Mouse (Mus musculus) liver, embryonic 12.5 days (tissue): Measurements from ENCODE around the gene Slc16a5. TPM values are rescaled to one million over a fixed set of nuclear protein-coding genes. Genes with fewer than 3 reads are reported as not detected.
A peak's percentile ranks its signal among the peaks of the same experiment; 100 is the strongest.
"Not testable (repeated sequence)": the region's sequence is repeated elsewhere in the genome, so short reads cannot be mapped to it uniquely, and the experiment has no call there.

Experiments
- ATAC-seq: fragments of 200-750 bp; cut with Nextera tagmentation; 2 replicates; pipeline ENCODE4 v1.8.0; 2017; ENCODE audit warnings: moderate number of reproducible peaks, mild to moderate bottlenecking, moderate library complexity
- H3K27ac ChIP-seq: fragments of 300-500 bp; sonication (generic); 2 replicates; pipeline ENCODE4 v1.5.1; 2016; ENCODE audit warnings: mild to moderate bottlenecking
- H3K27me3 ChIP-seq: fragments of 300-500 bp; sonication (generic); replicated peaks from 2 replicates; pipeline ENCODE4 v1.6.1; 2016; ENCODE audit warnings: mild to moderate bottlenecking, moderate library complexity
- H3K36me3 ChIP-seq: fragments of 300-500 bp; sonication (generic); 2 replicates; pipeline ENCODE4 v1.6.1; 2016; ENCODE audit warnings: mild to moderate bottlenecking, moderate library complexity
- H3K4me1 ChIP-seq: fragments of 300-500 bp; sonication (generic); 2 replicates; pipeline ENCODE4 v1.6.1; 2016
- H3K4me2 ChIP-seq: fragments of 300-500 bp; sonication (generic); 2 replicates; pipeline ENCODE4 v1.6.1; 2016; ENCODE audit warnings: mild to moderate bottlenecking, moderate library complexity
- H3K4me3 ChIP-seq: fragments of 300-500 bp; sonication (generic); 2 replicates; pipeline ENCODE4 v1.5.1; 2016; ENCODE audit warnings: mild to moderate bottlenecking, moderate library complexity
- H3K9ac ChIP-seq: fragments of 300-500 bp; sonication (generic); 2 replicates; pipeline ENCODE4 v1.6.1; 2016; ENCODE audit warnings: mild to moderate bottlenecking, moderate library complexity
- H3K9me3 ChIP-seq: fragments of 300-500 bp; sonication (generic); replicated peaks from 2 replicates; pipeline ENCODE4 v1.6.1; 2016; ENCODE audit warnings: mild to moderate bottlenecking, moderate library complexity
- WGBS: fragments of 180-500 bp; shearing (Covaris S2); methylation state at CpG from one replicate; pipeline ENCODE4 v1.1.7; 2016; ENCODE audit not compliant: insufficient replicate concordance; 5-methylcytosine and 5-hydroxymethylcytosine counted together
- polyA plus RNA-seq: library from polyadenylated mRNA; unstranded; fragments of >200 nt; fragmentation: Nextera tagmentation; extraction: Ambion mirVana; gene quantifications from 2 replicates; pipeline ENCODE4 v1.2.1, GENCODE M21; 2016

Gene Slc16a5
- polyA plus RNA-seq, 1 experiment from 2014 or later = 0.10 TPM

DNA sequence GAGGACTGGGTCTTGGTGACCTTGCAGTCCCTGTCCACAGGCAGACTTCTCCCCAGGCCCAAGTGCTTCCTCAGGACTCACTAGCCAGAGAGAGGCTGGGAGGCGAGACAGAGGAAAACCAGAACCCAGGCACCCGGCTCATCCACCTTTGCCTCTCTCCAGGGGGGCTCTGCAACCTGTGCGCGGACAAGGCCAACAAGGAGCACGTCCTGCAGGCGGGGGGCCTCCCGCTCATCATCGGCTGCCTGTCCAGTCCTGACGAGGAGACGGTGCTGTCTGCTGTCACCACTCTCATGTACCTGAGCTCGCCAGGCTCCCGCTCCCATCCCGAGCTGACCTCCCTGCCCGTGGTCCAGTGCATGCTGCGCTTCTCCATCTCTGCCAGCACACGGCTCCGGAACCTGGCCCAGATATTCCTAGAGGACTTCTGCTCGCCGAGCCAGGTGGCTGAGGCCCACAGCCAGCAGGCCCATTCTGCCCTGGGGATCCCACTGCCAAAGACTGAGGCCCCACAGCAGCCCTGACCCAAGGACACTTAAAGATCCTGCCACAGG lies 26.4 kb downstream of the Slc16a5 start:
- H3K9ac ChIP-seq = no peak overlapping the region
- WGBS = 85% methylated on average over 19 of the region's 19 CpGs
- no peak for ATAC-seq
- H3K4me3 ChIP-seq = no peak overlapping the region
- H3K27me3 ChIP-seq = no peaks in the 10 kb centered on the region
- H3K4me1 ChIP-seq = peaks cover 25% of the 10 kb centered on the region
- H3K36me3 ChIP-seq = peaks cover 14% of the 10 kb centered on the region
- no peak overlapping the region for H3K4me2 ChIP-seq
- H3K9me3 ChIP-seq = no peaks in the 10 kb centered on the region
- no peak overlapping the region for H3K27ac ChIP-seq

- Histone ChIP-seq H3K27ac (peak overlapping the region; percentile 86), H3K9me3 (no peaks in the 10 kb centered on the region), H3K36me3 (peaks cover 14% of the 10 kb centered on the region), H3K9ac (peak overlapping the region; percentile 81), H3K27me3 (no peaks in the 10 kb centered on the region), H3K4me2 (peak overlapping the region; percentile 93), H3K4me1 (peaks cover 25% of the 10 kb centered on the region), H3K4me3 (peak overlapping the region; percentile 76)
- peak; percentile 20 for ATAC-seq
- 24% methylated on average over 25 of the region's 25 CpGs for WGBS
Observed at GRCm38 (mm10) chr11:115490441-115491355, 28.4 kb downstream of the Slc16a5 start.

GRCm38 (mm10) chr11:115491356-115492083 lies 29.2 kb downstream of the Slc16a5 start, which contains the start of gene Nt5c:
Gene Nt5c (minus strand): TSS chr11:115491862.
- peak within 1 kb of the TSS; percentile 81 for H3K9ac ChIP-seq
- peak; percentile 93 for ATAC-seq
- H3K4me1 ChIP-seq = peaks cover 25% of the 10 kb centered on the region
- peak within 1 kb of the TSS; percentile 86 for H3K27ac ChIP-seq
- peak within 1 kb of the TSS; percentile 76 for H3K4me3 ChIP-seq
- no peaks in the 10 kb centered on the region for H3K27me3 ChIP-seq
- H3K9me3 ChIP-seq = no peaks in the 10 kb centered on the region
- WGBS = under 1% methylated on average over 43 of the region's 43 CpGs
- peaks cover 14% of the 10 kb centered on the region for H3K36me3 ChIP-seq
- H3K4me2 ChIP-seq = peak within 1 kb of the TSS; percentile 93

DNA sequence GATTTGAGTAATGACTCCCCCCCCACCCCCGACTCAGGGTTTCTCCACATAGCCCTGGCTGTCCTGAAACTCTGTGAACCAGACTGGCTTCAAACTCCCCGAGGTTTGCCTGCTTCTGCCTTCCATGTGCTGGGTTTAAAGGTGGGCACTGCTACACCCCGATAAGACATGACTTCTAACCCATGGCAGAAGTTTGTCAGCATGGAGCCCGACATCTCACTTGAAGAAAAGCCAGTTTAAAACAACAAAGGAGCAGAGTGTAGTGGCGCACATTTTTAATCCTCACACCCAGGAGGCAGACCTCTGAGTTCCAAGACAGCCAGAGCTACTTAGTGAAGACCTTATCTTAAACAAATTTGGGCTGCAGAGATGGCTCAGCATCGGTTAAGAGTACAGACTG lies 30.1 kb downstream of the Slc16a5 start:
- Histone ChIP-seq H3K9ac (peak overlapping the region; percentile 81), H3K9me3 (no peaks in the 10 kb centered on the region), H3K27ac (peak overlapping the region; percentile 86), H3K27me3 (no peaks in the 10 kb centered on the region), H3K4me2 (peak overlapping the region; percentile 93), H3K4me3 (peak overlapping the region; percentile 76), H3K36me3 (peaks cover 20% of the 10 kb centered on the region), H3K4me1 (peaks cover 25% of the 10 kb centered on the region)
- WGBS = 21% methylated on average over 6 of the region's 6 CpGs
- no peak for ATAC-seq

- 77% methylated on average over 9 of the region's 9 CpGs for WGBS
- not testable (repeated sequence) for ATAC-seq, H3K4me3 ChIP-seq, H3K27me3 ChIP-seq, H3K9me3 ChIP-seq, H3K27ac ChIP-seq, H3K9ac ChIP-seq, H3K4me2 ChIP-seq
- H3K4me1 ChIP-seq = peaks cover 13% of the 10 kb centered on the region
- H3K36me3 ChIP-seq = peaks cover 48% of the 10 kb centered on the region
Observed at GRCm38 (mm10) chr11:115496559-115496958, 34.3 kb downstream of the Slc16a5 start.

DNA sequence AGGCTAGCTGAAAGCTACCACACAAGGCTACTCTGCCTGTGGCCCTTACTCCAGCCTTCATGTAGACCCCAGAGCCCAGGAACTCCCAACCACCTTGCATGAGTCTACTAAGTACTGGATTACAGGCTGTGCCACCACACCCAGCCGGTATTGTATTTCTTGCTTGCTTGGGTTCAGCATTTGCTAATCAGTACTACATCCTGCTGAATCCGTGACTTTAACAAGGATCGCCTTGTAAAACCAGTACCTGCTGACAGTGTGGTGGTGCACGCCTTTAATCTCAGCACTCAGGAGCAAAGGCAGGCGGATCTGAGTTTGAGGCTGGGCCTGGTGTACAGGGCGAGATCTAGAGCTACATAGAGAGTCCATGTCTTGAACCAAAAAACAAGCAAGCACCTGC lies 40.4 kb downstream of the Slc16a5 start:
- H3K9me3 ChIP-seq = no peaks in the 10 kb centered on the region
- no peak overlapping the region for H3K9ac ChIP-seq
- peaks cover 31% of the 10 kb centered on the region for H3K4me1 ChIP-seq
- no peak for ATAC-seq
- H3K4me2 ChIP-seq = no peak overlapping the region
- peaks cover 76% of the 10 kb centered on the region for H3K36me3 ChIP-seq
- WGBS = 91% methylated on average over 6 of the region's 6 CpGs
- H3K27me3 ChIP-seq = no peaks in the 10 kb centered on the region
- H3K27ac ChIP-seq = no peak overlapping the region
- H3K4me3 ChIP-seq = no peak overlapping the region

- 19% methylated on average over 3 of the region's 3 CpGs for WGBS
- H3K4me2 ChIP-seq = peak overlapping the region; percentile 62
- H3K4me3 ChIP-seq = peak overlapping the region; percentile 20
Observed at GRCm38 (mm10) chr11:115506586-115506985, 44.3 kb downstream of the Slc16a5 start.

DNA sequence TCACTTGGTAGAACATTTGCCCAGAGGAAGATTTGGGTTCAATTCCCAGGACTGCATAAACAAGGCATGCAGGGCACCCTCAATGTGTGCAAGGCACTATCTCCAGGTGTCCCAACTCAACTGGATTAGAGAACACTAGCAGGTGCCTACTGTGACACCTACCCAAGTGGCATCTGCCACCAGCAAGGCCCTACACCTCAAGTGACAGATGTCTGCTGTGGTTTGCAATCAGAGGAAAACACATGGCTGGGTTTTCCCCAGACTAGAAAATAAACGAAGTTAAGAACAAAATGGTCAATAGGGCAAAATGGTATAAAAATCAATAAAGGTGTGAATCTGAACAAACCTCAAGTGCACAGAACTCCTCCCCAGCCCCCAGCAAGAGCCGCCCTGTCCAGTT lies 45.8 kb downstream of the Slc16a5 start:
- Histone ChIP-seq H3K36me3 (peaks cover 33% of the 10 kb centered on the region), H3K27ac (peak overlapping the region; percentile 89), H3K9ac (peak overlapping the region; percentile 51; the same call in 1 of the 2 replicates), H3K4me1 (peaks cover 85% of the 10 kb centered on the region), H3K4me2 (peak overlapping the region; percentile 62), H3K9me3 (no peaks in the 10 kb centered on the region), H3K27me3 (no peaks in the 10 kb centered on the region), H3K4me3 (no peak overlapping the region)
- no peak for ATAC-seq
- WGBS = 46% methylated on average over 2 of the region's 2 CpGs

More at GRCm38 (mm10) chr11:115506586-115506985, 44.3 kb downstream of the Slc16a5 start:
- H3K9me3 ChIP-seq = no peaks in the 10 kb centered on the region
- H3K4me1 ChIP-seq = peaks cover 70% of the 10 kb centered on the region
- peaks cover 47% of the 10 kb centered on the region for H3K36me3 ChIP-seq
- peak; percentile 78 for ATAC-seq
- H3K27me3 ChIP-seq = no peaks in the 10 kb centered on the region
- H3K27ac ChIP-seq = peak overlapping the region; percentile 89
- H3K9ac ChIP-seq = peak overlapping the region; percentile 59

- H3K27ac ChIP-seq = peak overlapping the region; percentile 93
- H3K36me3 ChIP-seq = peaks cover 17% of the 10 kb centered on the region
- 22% methylated on average over 6 of the region's 6 CpGs for WGBS
- H3K27me3 ChIP-seq = no peaks in the 10 kb centered on the region
- ATAC-seq = peak; percentile 53
- H3K9me3 ChIP-seq = no peaks in the 10 kb centered on the region
- peak overlapping the region; percentile 91 for H3K4me2 ChIP-seq
- H3K4me1 ChIP-seq = peaks cover 88% of the 10 kb centered on the region
- peak overlapping the region; percentile 76 for H3K9ac ChIP-seq
- H3K4me3 ChIP-seq = peak overlapping the region; percentile 88
Observed at GRCm38 (mm10) chr11:115509773-115510506, 47.7 kb downstream of the Slc16a5 start.

DNA sequence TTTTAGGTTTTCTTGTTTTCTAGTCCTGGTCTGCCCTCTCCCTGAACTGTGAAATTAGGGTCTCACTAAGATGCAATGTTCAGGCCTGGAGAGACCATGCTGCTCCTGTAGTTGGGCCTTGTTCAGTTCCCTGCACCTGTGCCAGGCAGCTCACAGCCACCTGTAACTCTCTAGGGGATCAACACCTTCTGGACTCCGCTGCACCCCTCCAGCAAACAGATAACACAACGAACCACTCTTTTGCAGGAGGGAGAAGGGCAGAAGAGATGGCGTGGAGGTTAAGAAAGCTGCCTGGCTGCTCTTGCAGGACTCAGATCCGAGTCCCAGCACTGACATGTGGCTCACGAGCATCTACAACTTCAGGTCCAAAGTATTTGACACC lies 48.2 kb downstream of the Slc16a5 start:
- no peaks in the 10 kb centered on the region for H3K9me3 ChIP-seq
- peak overlapping the region; percentile 88 for H3K4me3 ChIP-seq
- peaks cover 86% of the 10 kb centered on the region for H3K4me1 ChIP-seq
- peak overlapping the region; percentile 76 for H3K9ac ChIP-seq
- H3K27ac ChIP-seq = peak overlapping the region; percentile 93
- WGBS = 21% methylated on average over 5 of the region's 5 CpGs
- no peak for ATAC-seq
- H3K36me3 ChIP-seq = peaks cover 11% of the 10 kb centered on the region
- no peaks in the 10 kb centered on the region for H3K27me3 ChIP-seq
- H3K4me2 ChIP-seq = peak overlapping the region; percentile 91

- Histone ChIP-seq H3K27me3 (no peaks in the 10 kb centered on the region), H3K4me2 (peak overlapping the region; percentile 91), H3K36me3 (peaks cover 11% of the 10 kb centered on the region), H3K9me3 (no peaks in the 10 kb centered on the region), H3K9ac (peak overlapping the region; percentile 94), H3K27ac (peak overlapping the region; percentile 93), H3K4me3 (peak overlapping the region; percentile 88), H3K4me1 (peaks cover 80% of the 10 kb centered on the region)
- 23% methylated on average over 2 of the region's 2 CpGs for WGBS
- ATAC-seq = peak; percentile 72
Observed at GRCm38 (mm10) chr11:115511121-115511520, 48.8 kb downstream of the Slc16a5 start.
